Mouse (Mus musculus): ENCODE measurements around the gene Ahdc1. TPM values are rescaled to one million over a fixed set of nuclear protein-coding genes. Genes with fewer than 3 reads are reported as not detected.

The Ahdc1 gene
- polyA plus RNA-seq, 1 experiment, result 23.7 TPM

DNA sequence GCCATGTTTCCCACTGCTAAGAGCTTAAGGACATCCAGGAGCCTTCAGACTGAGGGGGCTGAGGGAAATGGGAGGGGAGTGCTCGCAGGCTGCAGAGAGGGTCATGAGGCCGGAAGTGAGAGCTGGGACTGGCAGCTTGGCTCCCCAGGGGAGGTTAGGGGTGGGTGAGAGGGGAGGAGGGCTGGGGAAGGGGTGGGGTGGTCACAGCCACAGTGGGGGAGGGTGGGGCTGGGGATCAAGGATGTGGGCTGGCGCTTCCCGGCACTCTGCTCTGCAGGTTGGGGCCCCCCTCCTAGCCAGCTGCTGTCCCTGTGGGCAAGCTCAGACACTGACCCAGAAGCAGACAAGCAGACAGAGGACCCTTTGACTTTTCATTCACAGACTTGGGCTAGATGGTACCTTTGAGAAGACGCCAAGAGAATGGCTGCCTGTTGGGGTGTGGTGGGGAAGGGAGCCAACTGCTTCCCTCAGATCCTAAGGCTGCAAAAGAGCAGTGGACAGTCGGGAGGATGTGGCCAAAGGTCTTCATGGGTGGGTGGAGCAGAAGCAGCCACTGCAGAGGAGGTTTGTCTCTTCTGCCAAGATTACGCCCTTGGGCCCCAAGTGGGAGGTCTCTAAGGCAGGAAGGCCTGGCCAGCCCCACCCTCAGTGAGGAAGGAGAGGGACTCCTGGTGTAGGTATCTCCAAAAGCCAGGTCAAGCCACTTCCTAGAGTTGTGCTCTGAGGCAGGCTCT lies 46.5 kb downstream of the Ahdc1 start:
- H3K4me3 ChIP-seq (ENCODE audit: low read depth, low read length), result peak overlapping the region; percentile 36
- TF ChIP-seq CTCF (IDR thresholded peaks at IDR 0.05; ENCODE audit: extremely low read depth, insufficient read length, insufficient replicate concordance, low read depth, low read length) (no peak), POLR2A (IDR thresholded peaks at IDR 0.05; ENCODE audit: low read depth, low read length) (peak; percentile 53; the same call in 1 of the 2 replicates)
- no peaks in the 10 kb centered on the region for H3K27me3 ChIP-seq (ENCODE audit: control insufficient read depth, insufficient read depth, low read length)
- H3K27ac ChIP-seq (ENCODE audit: insufficient read depth, low read depth, low read length), result peak overlapping the region; percentile 98
- 9% methylated on average over 7 of the region's 7 CpGs for WGBS
- peaks cover 20% of the 10 kb centered on the region for H3K36me3 ChIP-seq (ENCODE audit: control insufficient read depth, insufficient read depth, low read length)
- peaks cover 35% of the 10 kb centered on the region for H3K4me1 ChIP-seq (ENCODE audit: control insufficient read depth, insufficient read depth, insufficient read length, low read length)

DNA sequence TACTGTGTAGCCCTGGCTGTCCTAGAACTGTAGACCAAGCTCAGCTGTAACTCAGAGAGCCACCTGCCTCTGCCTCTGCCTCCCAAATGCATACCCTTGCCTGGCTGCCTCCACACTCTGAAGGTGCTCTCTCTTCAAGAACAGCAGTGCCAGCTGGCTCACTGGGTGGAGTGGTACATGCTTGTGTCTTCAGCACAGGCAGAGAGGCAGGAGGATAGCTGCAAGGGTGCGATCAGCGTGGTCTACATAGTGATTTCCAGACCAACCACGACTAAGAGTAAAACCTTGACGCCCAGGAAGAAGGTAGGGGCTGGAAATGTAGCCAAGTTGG lies 47.0 kb downstream of the Ahdc1 start:
- Histone ChIP-seq H3K4me1 (ENCODE audit: control insufficient read depth, insufficient read depth, insufficient read length, low read length) (peaks cover 35% of the 10 kb centered on the region), H3K27me3 (ENCODE audit: control insufficient read depth, insufficient read depth, low read length) (no peaks in the 10 kb centered on the region), H3K4me3 (ENCODE audit: low read depth, low read length) (peak overlapping the region; percentile 16), H3K27ac (ENCODE audit: insufficient read depth, low read depth, low read length) (peak overlapping the region; percentile 98), H3K36me3 (ENCODE audit: control insufficient read depth, insufficient read depth, low read length) (peaks cover 26% of the 10 kb centered on the region)
- TF ChIP-seq CTCF (IDR thresholded peaks at IDR 0.05; ENCODE audit: extremely low read depth, insufficient read length, insufficient replicate concordance, low read depth, low read length), result no peak
- no peak for TF ChIP-seq POLR2A (IDR thresholded peaks at IDR 0.05; ENCODE audit: low read depth, low read length)
- 53% methylated on average over 4 of the region's 4 CpGs for WGBS

- TF ChIP-seq POLR2A (IDR thresholded peaks at IDR 0.05; ENCODE audit: low read depth, low read length) (no peak), CTCF (IDR thresholded peaks at IDR 0.05; ENCODE audit: extremely low read depth, insufficient read length, insufficient replicate concordance, low read depth, low read length) (no peak)
- H3K4me1 ChIP-seq (ENCODE audit: control insufficient read depth, insufficient read depth, insufficient read length, low read length), result peaks cover 40% of the 10 kb centered on the region
- H3K27me3 ChIP-seq (ENCODE audit: control insufficient read depth, insufficient read depth, low read length), result no peaks in the 10 kb centered on the region
- peaks cover 33% of the 10 kb centered on the region for H3K36me3 ChIP-seq (ENCODE audit: control insufficient read depth, insufficient read depth, low read length)
- H3K4me3 ChIP-seq (ENCODE audit: low read depth, low read length), result no peak overlapping the region
- 67% methylated on average over 11 of the region's 11 CpGs for WGBS
- peak overlapping the region; percentile 98 for H3K27ac ChIP-seq (ENCODE audit: insufficient read depth, low read depth, low read length)
Observed at GRCm38 (mm10) chr4:133058513-133059480, 47.7 kb downstream of the Ahdc1 start.

GRCm38 (mm10) chr4:133060702-133061101 lies 49.6 kb downstream of the Ahdc1 start:
- no peaks in the 10 kb centered on the region for H3K27me3 ChIP-seq (ENCODE audit: control insufficient read depth, insufficient read depth, low read length)
- peaks cover 34% of the 10 kb centered on the region for H3K4me1 ChIP-seq (ENCODE audit: control insufficient read depth, insufficient read depth, insufficient read length, low read length)
- no peak for TF ChIP-seq POLR2A (IDR thresholded peaks at IDR 0.05; ENCODE audit: low read depth, low read length)
- TF ChIP-seq CTCF (IDR thresholded peaks at IDR 0.05; ENCODE audit: extremely low read depth, insufficient read length, insufficient replicate concordance, low read depth, low read length), result no peak
- no peak overlapping the region for H3K4me3 ChIP-seq (ENCODE audit: low read depth, low read length)
- H3K27ac ChIP-seq (ENCODE audit: insufficient read depth, low read depth, low read length), result no peak overlapping the region
- H3K36me3 ChIP-seq (ENCODE audit: control insufficient read depth, insufficient read depth, low read length), result peaks cover 50% of the 10 kb centered on the region
- WGBS, result 91% methylated on average over 11 of the region's 11 CpGs

GRCm38 (mm10) chr4:133061798-133062197 lies 50.7 kb downstream of the Ahdc1 start:
- 95% methylated on average over 20 of the region's 20 CpGs for WGBS
- Histone ChIP-seq H3K4me3 (ENCODE audit: low read depth, low read length) (no peak overlapping the region), H3K27ac (ENCODE audit: insufficient read depth, low read depth, low read length) (no peak overlapping the region), H3K27me3 (ENCODE audit: control insufficient read depth, insufficient read depth, low read length) (no peaks in the 10 kb centered on the region), H3K36me3 (ENCODE audit: control insufficient read depth, insufficient read depth, low read length) (peaks cover 58% of the 10 kb centered on the region), H3K4me1 (ENCODE audit: control insufficient read depth, insufficient read depth, insufficient read length, low read length) (peaks cover 28% of the 10 kb centered on the region)
- TF ChIP-seq CTCF (IDR thresholded peaks at IDR 0.05; ENCODE audit: extremely low read depth, insufficient read length, insufficient replicate concordance, low read depth, low read length) (no peak), POLR2A (IDR thresholded peaks at IDR 0.05; ENCODE audit: low read depth, low read length) (no peak)

GRCm38 (mm10) chr4:133062286-133062685 lies 51.2 kb downstream of the Ahdc1 start:
- 96% methylated on average over 14 of the region's 14 CpGs for WGBS
- Histone ChIP-seq H3K27ac (ENCODE audit: insufficient read depth, low read depth, low read length) (no peak overlapping the region), H3K4me1 (ENCODE audit: control insufficient read depth, insufficient read depth, insufficient read length, low read length) (peaks cover 25% of the 10 kb centered on the region), H3K36me3 (ENCODE audit: control insufficient read depth, insufficient read depth, low read length) (peaks cover 62% of the 10 kb centered on the region), H3K4me3 (ENCODE audit: low read depth, low read length) (no peak overlapping the region), H3K27me3 (ENCODE audit: control insufficient read depth, insufficient read depth, low read length) (no peaks in the 10 kb centered on the region)
- TF ChIP-seq CTCF (IDR thresholded peaks at IDR 0.05; ENCODE audit: extremely low read depth, insufficient read length, insufficient replicate concordance, low read depth, low read length) (no peak), POLR2A (IDR thresholded peaks at IDR 0.05; ENCODE audit: low read depth, low read length) (no peak)

- no peak overlapping the region for H3K27ac ChIP-seq (ENCODE audit: insufficient read depth, low read depth, low read length)
- no peak overlapping the region for H3K4me3 ChIP-seq (ENCODE audit: low read depth, low read length)
- 95% methylated on average over 18 of the region's 18 CpGs for WGBS
- peaks cover 21% of the 10 kb centered on the region for H3K4me1 ChIP-seq (ENCODE audit: control insufficient read depth, insufficient read depth, insufficient read length, low read length)
- no peaks in the 10 kb centered on the region for H3K27me3 ChIP-seq (ENCODE audit: control insufficient read depth, insufficient read depth, low read length)
- TF ChIP-seq POLR2A (IDR thresholded peaks at IDR 0.05; ENCODE audit: low read depth, low read length) (no peak), CTCF (IDR thresholded peaks at IDR 0.05; ENCODE audit: extremely low read depth, insufficient read length, insufficient replicate concordance, low read depth, low read length) (no peak)
- peaks cover 62% of the 10 kb centered on the region for H3K36me3 ChIP-seq (ENCODE audit: control insufficient read depth, insufficient read depth, low read length)
Observed at GRCm38 (mm10) chr4:133063203-133063602, 52.1 kb downstream of the Ahdc1 start.
